Mouse (Mus musculus) brain, embryonic 14.5 days (tissue): ENCODE results near the gene Wdsub1. TPM values are rescaled to one million over a fixed set of nuclear protein-coding genes. Genes with fewer than 3 reads are reported as not detected.

Experiments used
- DNase-seq: peaks from one replicate; pipeline ENCODE4 v3.0.0-alpha.2; 2011; ENCODE audit warnings: low read depth
- CTCF ChIP-seq: fragments of 200-500 bp; IDR thresholded peaks from 2 replicates; pipeline ENCODE4 v1.5.1; 2012; ENCODE audit warnings: inconsistent platforms, mild to moderate bottlenecking, moderate library complexity, borderline replicate concordance; ENCODE audit not compliant: insufficient read depth, insufficient read length; ENCODE audit errors: extremely low read depth
- POLR2A ChIP-seq: fragments of 200-500 bp; IDR thresholded peaks from 2 replicates; pipeline ENCODE4 v1.6.1; 2012; ENCODE audit warnings: mild to moderate bottlenecking, inconsistent platforms, borderline replicate concordance; ENCODE audit not compliant: poor library complexity, insufficient read depth, insufficient read length, severe bottlenecking; ENCODE audit errors: extremely low read depth
- polyA plus RNA-seq: library from polyadenylated mRNA; depleted of rRNA; stranded (reverse); fragments of >200 nt; gene quantifications from 2 replicates; pipeline ENCODE4 v1.2.3, GENCODE M21; 2012; rRNA removed

The Wdsub1 gene
- polyA plus RNA-seq = 25.3 and 26.8 TPM in 2 replicates

DNA sequence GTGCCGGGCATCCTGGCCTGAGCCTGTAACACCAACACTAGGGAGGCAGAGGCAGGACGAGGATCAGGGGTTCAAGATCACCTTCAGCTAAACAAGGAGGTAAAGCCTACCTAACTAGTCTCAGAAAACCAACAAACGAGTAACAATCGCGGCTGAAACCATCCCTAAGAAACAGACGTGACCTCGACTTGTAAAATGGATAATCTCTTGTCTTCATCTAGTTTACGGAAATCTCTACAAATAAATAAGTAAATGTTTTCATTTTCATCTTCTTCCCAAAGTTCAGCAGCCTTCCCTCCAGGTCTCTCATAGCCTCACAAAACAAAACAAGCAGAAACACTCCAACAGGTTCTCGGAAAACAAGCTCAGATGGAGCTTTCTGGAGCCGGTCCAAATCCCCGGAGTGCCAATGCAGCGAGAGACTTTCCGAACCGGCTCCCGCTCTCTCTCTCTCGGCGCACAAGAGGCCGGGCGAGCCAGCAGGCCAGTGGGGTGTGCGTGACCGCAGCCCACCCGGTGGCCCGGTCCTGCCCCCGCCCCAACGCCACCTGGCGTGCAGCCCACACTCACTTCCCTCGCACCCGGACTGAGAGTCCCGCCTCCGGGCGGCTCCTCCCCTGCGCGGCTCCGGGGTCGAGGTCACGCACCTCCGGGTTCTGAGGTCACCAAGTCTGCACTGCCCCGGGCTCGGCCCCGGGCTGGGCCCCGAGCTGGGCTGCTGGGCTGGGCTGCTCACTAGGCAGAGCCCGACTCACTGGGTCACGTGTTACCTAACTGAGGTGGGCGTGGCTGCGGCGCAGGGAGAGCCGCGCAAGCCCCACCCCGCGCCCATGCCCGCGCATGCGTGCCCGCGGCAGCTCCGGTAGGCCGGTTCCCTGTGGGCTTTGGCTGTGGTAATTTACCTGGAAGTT, at the start of gene Wdsub1:
TSS of gene Wdsub1 (minus strand) at position 761 of the 911 bp plus-strand sequence.
- DNase-seq = peak; percentile 95
- TF ChIP-seq POLR2A = no peak
- TF ChIP-seq CTCF = no peak

GRCm38 (mm10) chr2:59913610-59914009, 31.2 kb upstream of the Wdsub1 start:
- DNase-seq = no peak
- no peak for TF ChIP-seq CTCF
- TF ChIP-seq POLR2A = no peak

DNA sequence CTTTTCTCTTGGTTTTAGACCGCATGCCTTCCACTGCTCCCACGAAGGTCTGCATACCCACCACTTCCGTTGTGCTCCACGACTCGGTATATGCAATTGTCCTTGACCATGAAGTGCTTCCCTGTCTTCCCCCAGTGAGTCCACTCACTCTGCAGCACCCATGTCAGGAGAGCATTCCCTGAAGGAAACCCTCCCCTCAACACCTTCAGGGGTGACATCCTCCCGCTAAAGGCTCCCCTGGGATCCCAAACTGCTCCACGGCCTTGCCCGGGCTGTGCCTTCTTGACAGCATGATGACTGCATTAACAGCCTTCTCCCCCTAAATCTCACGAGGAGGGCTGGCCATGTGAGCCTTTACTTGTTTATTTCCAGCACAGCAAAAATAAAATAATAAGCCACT, 25.7 kb upstream of the Wdsub1 start:
- no peak for DNase-seq
- TF ChIP-seq POLR2A (no peak), CTCF (no peak)

DNA sequence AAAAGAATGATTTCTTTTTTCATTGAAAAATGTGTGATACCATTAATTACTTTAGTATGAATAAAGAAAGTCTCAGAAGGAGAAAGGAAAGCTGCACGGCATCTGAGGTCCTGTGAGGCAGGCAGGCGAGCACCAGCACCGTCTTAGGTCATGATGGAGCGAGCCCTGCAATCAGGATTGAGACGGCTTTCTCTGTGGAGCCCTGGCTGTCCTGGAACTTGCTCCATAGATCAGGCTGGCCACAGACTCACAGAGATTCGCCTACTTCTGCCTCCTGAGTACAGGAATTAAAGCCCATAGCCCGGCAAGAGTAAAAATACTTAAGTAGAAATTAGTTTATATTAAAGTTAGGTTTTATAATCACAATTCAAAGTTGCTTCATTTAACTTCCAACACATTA, 21.6 kb upstream of the Wdsub1 start:
- DNase-seq = no peak
- TF ChIP-seq CTCF (no peak), POLR2A (no peak)

DNA sequence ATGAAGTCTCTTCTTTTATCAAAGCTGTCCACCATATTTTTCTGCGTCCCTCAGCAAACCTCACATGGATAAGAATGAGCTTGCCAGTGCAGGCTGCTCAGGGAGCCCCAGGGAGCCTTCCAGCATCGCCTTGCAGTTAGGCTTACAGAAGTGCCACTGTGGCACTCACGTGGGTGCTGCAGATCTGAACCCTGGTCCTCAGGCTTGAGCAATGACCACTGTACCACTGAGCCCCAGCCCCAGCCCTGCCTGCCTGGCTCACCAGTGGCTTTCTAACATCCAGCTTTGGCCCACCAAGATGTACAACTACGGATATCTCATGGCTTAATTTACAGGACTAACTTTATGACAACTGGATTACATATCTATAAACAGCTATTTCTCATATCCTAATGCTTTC, 16.3 kb upstream of the Wdsub1 start:
- DNase-seq = no peak
- TF ChIP-seq CTCF (no peak), POLR2A (no peak)

DNA sequence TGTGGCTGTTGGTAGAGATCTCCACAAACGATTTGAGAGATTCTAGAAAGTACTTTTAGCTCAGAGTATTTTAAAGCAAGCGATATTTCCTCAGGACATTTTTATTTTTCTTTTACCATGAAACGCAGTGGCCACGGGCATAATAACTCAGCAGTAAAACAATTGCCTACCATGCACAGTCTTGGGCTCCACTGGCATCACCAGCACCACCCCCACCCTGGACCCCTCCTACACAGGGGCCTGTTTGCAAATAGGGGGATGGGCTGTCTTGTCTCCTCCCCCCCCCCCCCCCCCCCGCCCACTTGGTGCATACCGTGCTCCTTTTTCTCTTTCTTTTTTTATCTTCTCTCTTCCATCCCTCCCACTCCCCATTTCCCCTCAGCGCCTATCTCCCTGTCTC, 15.7 kb upstream of the Wdsub1 start:
- TF ChIP-seq POLR2A (no peak), CTCF (no peak)
- no peak for DNase-seq

GRCm38 (mm10) chr2:59896837-59897236, 14.4 kb upstream of the Wdsub1 start:
- no peak for TF ChIP-seq CTCF
- no peak for TF ChIP-seq POLR2A
- no peak for DNase-seq

DNA sequence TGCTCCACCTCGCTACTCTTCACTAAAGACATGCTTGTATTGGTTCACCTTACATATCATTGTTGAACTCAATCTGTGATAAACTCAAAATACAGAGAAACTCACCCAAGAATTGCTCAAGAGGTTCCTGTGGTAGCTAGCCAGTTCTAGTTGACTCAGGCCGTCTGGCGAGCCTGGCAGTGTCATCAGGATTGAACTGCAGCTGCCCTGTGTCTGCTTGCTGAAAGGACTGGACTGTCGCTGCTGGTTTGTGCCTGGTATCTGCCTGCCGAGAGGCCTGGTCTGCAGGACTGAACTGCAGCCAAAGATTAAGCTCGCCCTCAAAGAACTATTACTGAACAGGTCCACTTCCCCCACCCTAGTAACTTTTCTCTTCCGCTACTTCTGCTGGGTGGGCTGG, 14.0 kb upstream of the Wdsub1 start:
- no peak for DNase-seq
- no peak for TF ChIP-seq CTCF
- no peak for TF ChIP-seq POLR2A

DNA sequence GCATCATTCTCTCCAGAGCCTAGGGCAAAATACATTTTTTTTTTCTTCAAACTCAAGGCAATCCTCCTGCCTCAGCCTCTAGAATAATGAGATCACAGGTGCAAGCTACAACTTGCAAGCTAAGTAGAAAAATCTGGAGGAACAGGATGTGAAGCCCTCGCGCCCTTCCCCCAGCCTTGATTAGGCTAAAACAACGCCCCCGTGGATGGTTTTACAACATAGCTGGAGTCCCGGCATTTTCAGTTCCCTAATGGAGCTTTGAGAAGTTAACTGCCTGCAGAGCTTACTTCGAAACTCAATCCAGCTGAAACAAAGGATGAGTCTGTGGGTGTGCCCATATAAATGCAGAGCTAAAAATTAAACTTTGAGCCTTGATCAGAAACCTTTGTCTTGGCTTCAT, 7.3 kb upstream of the Wdsub1 start:
- DNase-seq = no peak

DNA sequence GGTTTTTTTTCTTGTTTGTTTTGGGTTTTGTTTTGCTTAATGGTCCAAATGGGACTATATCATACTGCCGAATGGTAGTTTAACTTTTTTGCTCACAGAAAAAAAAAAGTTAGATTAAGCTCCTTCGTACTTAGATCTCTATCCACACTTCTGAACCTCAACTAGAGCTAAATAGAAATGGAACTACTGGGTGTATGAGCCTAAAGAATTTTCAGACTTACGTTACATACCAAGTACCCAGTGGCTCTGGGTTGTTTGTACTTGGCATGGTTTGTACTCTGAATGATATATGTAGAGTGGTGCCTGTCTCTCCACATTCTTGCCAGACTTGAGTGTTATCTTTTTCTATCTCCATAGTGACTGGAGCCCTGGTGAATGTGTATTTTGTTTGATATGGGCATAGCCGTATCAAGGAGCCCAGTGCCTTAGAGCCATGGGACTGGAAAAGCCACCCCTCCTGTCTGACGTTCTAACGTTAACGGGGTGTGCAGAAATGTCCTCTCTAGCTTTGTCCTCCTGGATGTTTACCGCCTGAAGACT, 421 bp upstream of the Wdsub1 start:
- TF ChIP-seq CTCF (no peak), POLR2A (no peak)
- no peak for DNase-seq

More for the DNA sequence above, 7.3 kb upstream of the Wdsub1 start:
- TF ChIP-seq CTCF (no peak), POLR2A (no peak)

DNA sequence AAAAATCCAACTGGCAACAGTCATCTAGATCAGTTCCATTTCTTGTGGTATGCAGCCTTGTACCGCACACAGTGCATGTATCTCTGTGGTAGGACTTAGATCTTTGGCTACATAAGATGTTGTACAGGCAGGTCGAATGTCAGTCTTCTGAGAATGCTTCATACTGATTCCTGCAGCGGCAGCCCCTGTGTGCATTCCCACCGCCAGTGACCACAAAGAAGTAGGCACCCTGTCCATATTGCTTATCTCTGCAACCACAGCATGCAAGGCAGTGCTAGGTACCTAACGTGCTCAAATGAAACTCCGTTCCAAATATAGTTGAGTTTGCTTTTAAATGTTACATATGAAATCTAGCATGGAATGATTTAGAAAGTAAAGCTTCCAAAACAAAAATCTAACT, 987 bp downstream of the Wdsub1 start:
- TF ChIP-seq CTCF (no peak), POLR2A (no peak)
- DNase-seq = no peak

DNA sequence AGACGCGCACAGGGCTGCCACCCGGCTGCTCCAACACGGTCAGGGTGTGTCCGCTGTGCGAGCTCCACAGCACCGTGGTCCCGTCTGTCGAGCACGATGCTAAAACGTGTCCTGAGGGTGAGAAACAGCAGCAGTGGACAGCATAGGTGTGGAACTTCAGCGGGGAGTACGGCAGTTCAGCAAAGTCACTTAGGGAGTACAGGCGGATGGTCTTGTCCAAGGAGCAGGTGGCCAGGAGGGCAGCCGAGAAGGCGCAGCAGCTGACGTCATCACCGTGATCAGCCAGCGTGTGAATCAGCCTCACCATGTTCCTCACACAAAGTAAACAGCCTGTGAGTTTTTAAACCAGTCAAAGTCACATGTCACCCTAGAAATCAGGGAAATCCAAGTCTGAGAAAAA, 4.2 kb downstream of the Wdsub1 start:
- TF ChIP-seq POLR2A (no peak), CTCF (no peak)
- DNase-seq = no peak

- TF ChIP-seq POLR2A = no peak
- TF ChIP-seq CTCF = no peak
- no peak for DNase-seq
Observed at GRCm38 (mm10) chr2:59877335-59877734, 5.1 kb downstream of the Wdsub1 start.

DNA sequence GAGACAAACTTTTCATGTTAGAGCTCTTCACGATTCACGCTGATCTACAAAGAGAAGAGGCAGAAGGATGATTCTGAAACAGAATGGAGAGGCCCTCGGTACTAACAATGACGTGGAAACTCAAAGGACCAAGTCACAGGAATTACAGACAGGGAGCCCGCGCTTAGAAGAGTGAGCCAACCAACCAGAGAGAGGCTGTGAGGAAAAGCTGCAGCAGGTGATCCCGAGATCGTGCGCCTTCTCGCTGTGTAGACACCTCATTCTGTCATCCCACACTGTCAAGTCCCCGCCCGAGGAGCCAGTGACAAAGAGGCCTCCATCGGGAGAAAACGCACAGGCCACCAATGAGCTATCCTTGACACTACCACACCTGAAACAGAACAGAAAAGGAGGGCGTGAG, 5.9 kb downstream of the Wdsub1 start:
- no peak for DNase-seq
- no peak for TF ChIP-seq POLR2A
- no peak for TF ChIP-seq CTCF

DNA sequence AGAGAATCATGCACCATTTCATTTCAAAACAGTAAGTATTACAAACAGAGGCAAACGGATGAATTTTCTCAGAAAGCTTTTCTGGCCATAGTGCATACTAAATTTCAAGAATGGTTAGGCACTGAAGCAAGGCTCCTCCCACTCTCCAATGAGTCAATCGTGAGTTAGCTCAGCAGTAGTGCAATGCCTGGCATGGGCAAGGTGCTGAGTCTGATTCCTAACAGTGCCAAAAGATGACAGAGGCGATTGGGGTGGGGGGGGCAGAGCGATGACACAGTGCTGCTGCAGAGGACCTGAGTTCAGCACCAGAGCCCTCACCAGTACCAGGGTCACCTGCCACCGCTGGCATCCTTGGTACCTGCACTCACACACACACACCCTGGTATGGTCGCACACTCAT, 11.9 kb downstream of the Wdsub1 start:
- TF ChIP-seq POLR2A (no peak), CTCF (no peak)
- no peak for DNase-seq

- DNase-seq = no peak
- TF ChIP-seq CTCF (no peak), POLR2A (no peak)
Observed at GRCm38 (mm10) chr2:59862618-59863017, 19.8 kb downstream of the Wdsub1 start.
